Mouse (Mus musculus) 416B (cell line): ENCODE measurements around the gene Myl6.

Experiments
- DNase-seq: peaks from one replicate; pipeline ENCODE4 v3.0.0; 2011; ENCODE audit warnings: low read depth

Gene Myl6

GRCm38 (mm10) chr10:128489380-128489779 is 4.6 kb downstream of the Myl6 start:
- DNase-seq: peak; percentile 51

GRCm38 (mm10) chr10:128488776-128489175 is 5.2 kb downstream of the Myl6 start:
- DNase-seq: no peak

GRCm38 (mm10) chr10:128487861-128488712 is 5.9 kb downstream of the Myl6 start:
- DNase-seq: no peak

GRCm38 (mm10) chr10:128486370-128486769 is 7.6 kb downstream of the Myl6 start:
- DNase-seq: no peak

- DNase-seq: no peak
Observed at GRCm38 (mm10) chr10:128474366-128474765, 19.6 kb downstream of the Myl6 start.

- no peak for DNase-seq
Observed at GRCm38 (mm10) chr10:128460270-128460630, 33.7 kb downstream of the Myl6 start.

GRCm38 (mm10) chr10:128459409-128460269 is 34.3 kb downstream of the Myl6 start:
- DNase-seq: peak; percentile 48

- peak; percentile 63 for DNase-seq
Observed at GRCm38 (mm10) chr10:128458719-128459408, 35.1 kb downstream of the Myl6 start, which contains the start of gene Smarcc2. Gene Smarcc2, plus strand, starts transcription at chr10:128459248.

- DNase-seq: peak; percentile 90
Observed at GRCm38 (mm10) chr10:128458348-128458718, 35.6 kb downstream of the Myl6 start.

GRCm38 (mm10) chr10:128457676-128458075 is 36.3 kb downstream of the Myl6 start:
- no peak for DNase-seq

- DNase-seq: peak; percentile 93
Observed at GRCm38 (mm10) chr10:128455280-128455679, 38.7 kb downstream of the Myl6 start.

- DNase-seq: no peak
Observed at GRCm38 (mm10) chr10:128454471-128454870, 39.5 kb downstream of the Myl6 start.

GRCm38 (mm10) chr10:128451014-128451413 is 42.9 kb downstream of the Myl6 start:
- DNase-seq: no peak

- peak; percentile 46 for DNase-seq
Observed at GRCm38 (mm10) chr10:128445407-128445806, 48.5 kb downstream of the Myl6 start.

GRCm38 (mm10) chr10:128444354-128444753 is 49.6 kb downstream of the Myl6 start:
- DNase-seq: no peak

GRCm38 (mm10) chr10:128442718-128443117 is 51.2 kb downstream of the Myl6 start:
- DNase-seq: no peak

- no peak for DNase-seq
Observed at GRCm38 (mm10) chr10:128441324-128442119, 52.4 kb downstream of the Myl6 start.
